Mouse (Mus musculus) cortical plate, adult 2 months (tissue): ENCODE data around the gene Cbx2.

ENCODE experiments used
- CTCF ChIP-seq: fragments of 200-500 bp; IDR thresholded peaks from 2 replicates; pipeline ENCODE4 v1.5.1; 2011; ENCODE audit warnings: mild to moderate bottlenecking, control low read depth, low read length; ENCODE audit not compliant: insufficient read depth; ENCODE audit errors: extremely low read depth
- POLR2A ChIP-seq: fragments of 200-500 bp; IDR thresholded peaks from 2 replicates; pipeline ENCODE4 v1.6.1; 2011; ENCODE audit warnings: mild to moderate bottlenecking, low read length, control low read depth; ENCODE audit not compliant: insufficient read depth; ENCODE audit errors: extremely low read depth

GRCm38 (mm10) chr11:119041325-119041716, 18.6 kb downstream of the Cbx2 start:
- TF ChIP-seq CTCF (no peak), POLR2A (no peak)
